Mouse (Mus musculus): Measurements from ENCODE around the gene Tmem120a. TPM values are rescaled to one million over a fixed set of nuclear protein-coding genes. Genes with fewer than 3 reads are reported as not detected.

Gene Tmem120a
- polyA plus RNA-seq, 1 experiment: 32.7 TPM

DNA sequence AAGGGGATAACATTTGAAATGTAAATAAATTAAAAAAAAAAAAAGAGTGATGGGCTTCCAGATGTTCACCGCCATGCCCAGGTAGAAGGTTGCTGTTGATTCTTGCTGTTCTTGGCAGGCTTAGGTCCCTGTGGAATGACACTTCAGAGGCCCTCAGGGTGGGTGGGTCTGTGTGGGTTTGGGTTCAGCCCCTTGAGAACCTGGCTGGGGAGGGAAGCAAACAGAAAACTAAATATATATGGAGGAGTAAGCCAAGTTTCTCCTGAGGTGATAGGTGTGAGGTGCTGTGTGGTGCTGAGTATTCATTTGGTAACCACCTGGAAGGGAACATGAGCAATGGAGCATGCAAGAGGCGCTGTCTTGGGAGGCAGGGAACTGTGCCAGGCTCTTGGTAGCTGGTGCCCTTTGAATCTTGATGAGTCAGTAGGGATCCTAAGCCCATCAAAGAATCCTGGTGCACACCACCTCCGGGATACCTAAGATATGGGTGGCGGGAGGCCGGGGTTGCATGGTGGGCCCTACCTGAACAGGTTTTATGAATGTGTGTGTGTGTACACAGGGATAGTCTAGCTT, 50.9 kb downstream of the Tmem120a start:
- Histone ChIP-seq H3K36me3 (ENCODE audit: control insufficient read depth, insufficient read depth) (no peaks in the 10 kb centered on the region), H3ac (ENCODE audit: control insufficient read depth, insufficient read length) (no peak overlapping the region), H3K27me3 (ENCODE audit: control insufficient read depth, insufficient read depth, insufficient read length) (no peaks in the 10 kb centered on the region), H3K79me2 (ENCODE audit: control insufficient read depth, insufficient read depth) (peaks cover 79% of the 10 kb centered on the region), H3K4me3 (no peak overlapping the region), H3K4me2 (ENCODE audit: low read depth) (no peak overlapping the region)
- TF ChIP-seq MYOG (IDR thresholded peaks at IDR 0.05; ENCODE audit: control insufficient read depth in 1 of 3, insufficient read depth in 1 of 3, insufficient read length in 2 of 3, low read depth in 2 of 3) (no peak), POLR2AphosphoS2 (IDR thresholded peaks at IDR 0.05; ENCODE audit: insufficient read length, low read depth) (no peak), TCF3 (IDR thresholded peaks at IDR 0.05; ENCODE audit: insufficient read length, low read depth) (no peak), CEBPB (IDR thresholded peaks at IDR 0.05; ENCODE audit: insufficient read depth, poor library complexity, severe bottlenecking) (no peak)

DNA sequence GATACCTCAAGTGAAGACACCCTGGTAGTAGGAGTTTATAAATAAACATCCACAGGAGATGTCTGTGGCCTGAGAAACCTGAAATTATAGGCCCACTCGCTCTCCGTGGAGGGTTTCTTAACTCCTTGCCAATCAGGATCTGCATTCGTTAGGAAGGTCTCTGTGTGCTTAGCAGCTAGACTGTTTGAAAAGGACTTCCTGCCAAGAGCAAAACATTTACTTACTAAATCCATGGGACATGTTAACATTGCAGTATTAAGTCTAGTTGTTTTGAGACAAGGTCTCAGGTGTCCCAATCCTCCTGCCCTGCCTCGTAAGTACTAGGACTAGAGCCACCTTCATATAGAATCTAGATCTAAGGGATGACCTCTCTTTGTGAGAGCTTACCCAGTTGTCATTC, 53.0 kb downstream of the Tmem120a start:
- H3K36me3 ChIP-seq (ENCODE audit: control insufficient read depth, insufficient read depth): no peaks in the 10 kb centered on the region
- peaks cover 63% of the 10 kb centered on the region for H3K79me2 ChIP-seq (ENCODE audit: control insufficient read depth, insufficient read depth)
- TF ChIP-seq E2F4 (IDR thresholded peaks at IDR 0.05; ENCODE audit: insufficient read depth) (no peak), USF1 (IDR thresholded peaks at IDR 0.05; ENCODE audit: low read depth) (no peak), TCF12 (IDR thresholded peaks at IDR 0.05; ENCODE audit: insufficient read depth, poor library complexity, severe bottlenecking) (no peak), MAX (IDR thresholded peaks at IDR 0.05; ENCODE audit: low read depth) (no peak), MYOG (IDR thresholded peaks at IDR 0.05; ENCODE audit: control insufficient read depth in 1 of 3, insufficient read depth in 1 of 3, insufficient read length in 2 of 3, low read depth in 2 of 3) (no peak), TCF3 (IDR thresholded peaks at IDR 0.05; ENCODE audit: insufficient read length, low read depth) (no peak), SRF (IDR thresholded peaks at IDR 0.05; ENCODE audit: control insufficient read depth, insufficient read length, low read depth) (no peak), CEBPB (IDR thresholded peaks at IDR 0.05; ENCODE audit: insufficient read depth, poor library complexity, severe bottlenecking) (no peak), POLR2AphosphoS2 (IDR thresholded peaks at IDR 0.05; ENCODE audit: insufficient read length, low read depth) (no peak), REST (IDR thresholded peaks at IDR 0.05; ENCODE audit: insufficient read depth, insufficient read length) (no peak), POLR2A (IDR thresholded peaks at IDR 0.05; ENCODE audit: insufficient read length, low read depth) (no peak), MYOD1 (IDR thresholded peaks at IDR 0.05; ENCODE audit: control insufficient read depth in 1 of 3, insufficient read length in 2 of 3, low read depth in 2 of 3) (no peak)
- H3K27me3 ChIP-seq (ENCODE audit: control insufficient read depth, insufficient read depth, insufficient read length): no peaks in the 10 kb centered on the region
- H3ac ChIP-seq (ENCODE audit: control insufficient read depth, insufficient read length): no peak overlapping the region
- no peak overlapping the region for H3K4me2 ChIP-seq (ENCODE audit: low read depth)
- H3K4me3 ChIP-seq: no peak overlapping the region

DNA sequence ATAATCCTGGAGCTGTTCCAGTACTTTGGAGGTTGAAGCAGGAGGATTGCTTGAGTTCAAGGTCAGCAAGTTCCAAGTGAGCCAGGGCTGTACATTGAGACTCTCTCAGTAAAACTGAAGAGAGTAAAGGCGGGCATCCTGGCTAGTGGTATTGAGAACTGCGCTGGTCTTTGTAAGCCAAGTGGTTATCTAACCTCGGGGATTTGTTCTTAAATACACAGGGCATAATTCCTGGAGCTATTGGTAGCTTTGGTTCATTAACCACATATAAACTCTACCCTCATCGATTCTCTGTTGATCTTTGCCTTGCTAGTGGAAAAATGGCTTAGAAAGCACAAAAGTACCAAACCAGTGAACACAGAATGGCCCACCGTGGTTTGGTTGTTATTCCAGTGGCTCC, 53.8 kb downstream of the Tmem120a start:
- H3K4me2 ChIP-seq (ENCODE audit: low read depth): peak overlapping the region; percentile 89
- H3ac ChIP-seq (ENCODE audit: control insufficient read depth, insufficient read length): no peak overlapping the region
- H3K27me3 ChIP-seq (ENCODE audit: control insufficient read depth, insufficient read depth, insufficient read length): no peaks in the 10 kb centered on the region
- no peaks in the 10 kb centered on the region for H3K36me3 ChIP-seq (ENCODE audit: control insufficient read depth, insufficient read depth)
- TF ChIP-seq SRF (IDR thresholded peaks at IDR 0.05; ENCODE audit: control insufficient read depth, insufficient read length, low read depth) (no peak), POLR2A (IDR thresholded peaks at IDR 0.05; ENCODE audit: insufficient read length, low read depth) (no peak), MYOG (IDR thresholded peaks at IDR 0.05; ENCODE audit: control insufficient read depth in 1 of 3, insufficient read depth in 1 of 3, insufficient read length in 2 of 3, low read depth in 2 of 3) (no peak), CEBPB (IDR thresholded peaks at IDR 0.05; ENCODE audit: insufficient read depth, poor library complexity, severe bottlenecking) (no peak), USF1 (IDR thresholded peaks at IDR 0.05; ENCODE audit: low read depth) (no peak), POLR2AphosphoS2 (IDR thresholded peaks at IDR 0.05; ENCODE audit: insufficient read length, low read depth) (no peak), MYOD1 (IDR thresholded peaks at IDR 0.05; ENCODE audit: control insufficient read depth in 1 of 3, insufficient read length in 2 of 3, low read depth in 2 of 3) (no peak), MAX (IDR thresholded peaks at IDR 0.05; ENCODE audit: low read depth) (no peak), TCF12 (IDR thresholded peaks at IDR 0.05; ENCODE audit: insufficient read depth, poor library complexity, severe bottlenecking) (no peak), REST (IDR thresholded peaks at IDR 0.05; ENCODE audit: insufficient read depth, insufficient read length) (no peak), TCF3 (IDR thresholded peaks at IDR 0.05; ENCODE audit: insufficient read length, low read depth) (no peak), E2F4 (IDR thresholded peaks at IDR 0.05; ENCODE audit: insufficient read depth) (no peak)
- peaks cover 60% of the 10 kb centered on the region for H3K79me2 ChIP-seq (ENCODE audit: control insufficient read depth, insufficient read depth)
- H3K4me3 ChIP-seq: peak overlapping the region; percentile 97

Other genes starting within 250 kb of the Tmem120a start
- 65.2 TPM for gene Hip1, start 199.3 kb downstream of the Tmem120a start, polyA plus RNA-seq (2012; fragmentation: generic; extraction: Trizol)
- gene Ccl26, start 180.9 kb downstream of the Tmem120a start, polyA plus RNA-seq (2012; fragmentation: generic; extraction: Trizol): not detected
- gene Ccl24, start 171.4 kb downstream of the Tmem120a start, polyA plus RNA-seq (2012; fragmentation: generic; extraction: Trizol): not detected
- 16.7 TPM for gene Rhbdd2, start 111.8 kb downstream of the Tmem120a start, polyA plus RNA-seq (2012; fragmentation: generic; extraction: Trizol)
- 90.6 TPM for gene Por, start 74.4 kb downstream of the Tmem120a start, polyA plus RNA-seq (2012; fragmentation: generic; extraction: Trizol)
- 0.07 TPM for gene Styxl1, start 33.9 kb upstream of the Tmem120a start, polyA plus RNA-seq (2012; fragmentation: generic; extraction: Trizol)
- 725 TPM for gene Mdh2, start 34.0 kb upstream of the Tmem120a start, polyA plus RNA-seq (2012; fragmentation: generic; extraction: Trizol)
- gene Srrm3, start 62.4 kb upstream of the Tmem120a start, polyA plus RNA-seq (2012; fragmentation: generic; extraction: Trizol): not detected
- gene Hspb1, start 143.5 kb upstream of the Tmem120a start, polyA plus RNA-seq (2012; fragmentation: generic; extraction: Trizol): 622 TPM
- gene Ywhag, start 190.2 kb upstream of the Tmem120a start, polyA plus RNA-seq (2012; fragmentation: generic; extraction: Trizol): 244 TPM
- 2.4 TPM for gene Ssc4d, start 230.1 kb upstream of the Tmem120a start, polyA plus RNA-seq (2012; fragmentation: generic; extraction: Trizol)
- 0.11 TPM for gene Zp3, start 235.7 kb upstream of the Tmem120a start, polyA plus RNA-seq (2012; fragmentation: generic; extraction: Trizol)